Mouse (Mus musculus): ENCODE measurements around the gene Hdac8. TPM values are rescaled to one million over a fixed set of nuclear protein-coding genes. Genes with fewer than 3 reads are reported as not detected.

Gene Hdac8
- polyA plus RNA-seq, 2 experiments, result 0.43 to 2.3 TPM

DNA sequence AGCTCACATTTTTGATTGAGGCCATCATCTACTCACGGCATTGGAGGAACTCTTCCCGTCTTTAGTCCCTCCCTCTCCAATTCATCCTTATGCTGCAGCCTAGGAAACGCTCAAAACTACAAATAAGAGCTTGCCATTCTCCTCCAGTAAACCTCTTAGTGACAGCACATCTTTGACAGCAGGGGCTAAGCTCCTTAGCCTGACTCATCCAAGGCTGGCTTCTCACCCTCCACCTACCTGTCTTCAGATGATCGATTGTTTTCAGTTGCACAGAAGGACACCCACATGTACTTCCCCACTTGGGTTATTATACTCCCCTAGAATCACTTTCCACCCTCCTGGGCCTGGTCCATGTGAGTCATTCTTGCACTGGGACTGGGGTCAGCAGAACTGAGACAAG, 163.5 kb downstream of the Hdac8 start:
- no peak for TF ChIP-seq CTCF (IDR thresholded peaks at IDR 0.05; ENCODE audit: low read depth)
- TF ChIP-seq EP300 (IDR thresholded peaks at IDR 0.05; ENCODE audit: low read depth), result no peak
- ATAC-seq (ENCODE audit: insufficient read depth) (no peak), DNase-seq (ENCODE audit: low read depth in 3 of 3, low spot score in 3 of 3) (no peak)
- no peak overlapping the region for H3K9ac ChIP-seq (replicated peaks)
- H3K9me3 ChIP-seq (ENCODE audit: control insufficient read depth, low read length), result no peaks in the 10 kb centered on the region
- H3K4me1 ChIP-seq (replicated peaks; ENCODE audit: control insufficient read depth in 2 of 2, insufficient read depth in 2 of 2, low read length in 1 of 2), result no peaks in the 10 kb centered on the region
- H3K4me2 ChIP-seq (ENCODE audit: low read depth), result no peak overlapping the region
- no peak overlapping the region for H3K27ac ChIP-seq
- no peaks in the 10 kb centered on the region for H3K27me3 ChIP-seq (ENCODE audit: control insufficient read depth, insufficient read depth, low read length)
- no peak overlapping the region for H3K4me3 ChIP-seq (ENCODE audit: insufficient read depth in 1 of 2, low read depth in 2 of 2, low read length in 2 of 2)
- no peaks in the 10 kb centered on the region for H3K36me3 ChIP-seq (replicated peaks; ENCODE audit: control insufficient read depth, insufficient read depth, low read depth)
- 63% methylated on average over 4 of the region's 4 CpGs for WGBS (ENCODE audit: insufficient replicate concordance)

DNA sequence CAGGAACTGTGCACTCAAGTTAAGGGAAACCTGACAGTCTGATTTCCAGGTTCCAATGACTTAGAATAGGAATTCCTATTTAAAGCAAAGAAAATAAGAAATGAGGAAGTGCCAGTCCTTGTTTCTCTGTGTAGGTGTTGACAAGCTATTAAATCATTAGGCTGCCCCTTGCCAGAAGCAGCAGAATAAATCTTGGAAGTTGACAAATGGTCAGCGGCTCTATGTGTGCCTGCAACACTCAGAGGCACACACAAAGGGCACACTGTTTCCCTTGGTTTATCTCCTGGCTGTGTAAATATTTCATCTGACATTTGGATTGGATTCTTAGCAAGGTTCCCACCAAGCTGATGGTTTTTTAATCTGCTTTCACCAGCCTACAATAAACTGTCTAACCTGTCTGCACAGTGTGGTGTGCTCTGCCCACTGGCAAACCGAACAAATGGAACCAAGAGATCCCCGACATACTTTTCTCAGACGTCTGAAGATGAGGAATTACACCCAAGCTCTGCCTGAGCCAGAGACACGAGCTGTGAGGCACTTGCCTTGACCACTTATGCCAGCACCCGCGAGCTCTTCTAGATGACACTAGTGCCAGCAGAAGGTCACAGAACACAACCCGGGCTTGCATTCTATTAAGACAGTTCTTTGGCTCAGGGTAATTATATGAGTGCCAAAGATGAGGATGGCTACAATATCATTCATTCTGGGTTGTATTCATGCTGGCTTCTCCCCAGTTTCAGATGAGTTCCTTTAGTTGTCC, 165.6 kb downstream of the Hdac8 start:
- TF ChIP-seq CTCF (IDR thresholded peaks at IDR 0.05; ENCODE audit: low read depth), result no peak
- no peak for TF ChIP-seq EP300 (IDR thresholded peaks at IDR 0.05; ENCODE audit: low read depth)
- Histone ChIP-seq H3K4me1 (replicated peaks; ENCODE audit: control insufficient read depth in 2 of 2, insufficient read depth in 2 of 2, low read length in 1 of 2) (no peaks in the 10 kb centered on the region), H3K36me3 (replicated peaks; ENCODE audit: control insufficient read depth, insufficient read depth, low read depth) (no peaks in the 10 kb centered on the region), H3K9me3 (ENCODE audit: control insufficient read depth, low read length) (no peaks in the 10 kb centered on the region), H3K9ac (replicated peaks) (no peak overlapping the region), H3K4me2 (ENCODE audit: low read depth) (no peak overlapping the region), H3K4me3 (ENCODE audit: insufficient read depth in 1 of 2, low read depth in 2 of 2, low read length in 2 of 2) (no peak overlapping the region), H3K27ac (no peak overlapping the region), H3K27me3 (ENCODE audit: control insufficient read depth, insufficient read depth, low read length) (no peaks in the 10 kb centered on the region)
- WGBS (ENCODE audit: insufficient replicate concordance), result 50% methylated on average over 8 of the region's 8 CpGs
- ATAC-seq (ENCODE audit: insufficient read depth) (no peak), DNase-seq (ENCODE audit: low read depth in 3 of 3, low spot score in 3 of 3) (no peak)

DNA sequence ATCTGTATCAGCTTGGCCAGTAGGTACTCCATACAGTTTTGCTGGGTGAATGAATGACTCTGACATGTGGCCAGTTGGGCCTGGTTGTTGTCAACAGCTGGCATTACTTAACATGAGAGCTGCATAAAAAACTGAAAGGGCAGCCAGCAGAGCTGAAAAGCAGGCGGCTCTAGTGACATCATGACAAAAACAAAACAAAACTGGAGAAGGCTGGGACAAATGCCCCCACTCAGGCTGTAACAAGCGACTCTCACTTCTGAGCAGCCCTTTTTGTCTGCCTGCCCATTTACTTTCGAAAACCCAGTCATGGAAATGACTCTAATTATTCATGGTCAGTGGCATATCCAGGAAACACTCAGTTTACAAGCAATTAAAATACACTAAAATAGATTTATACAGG, 185.5 kb downstream of the Hdac8 start:
- Histone ChIP-seq H3K36me3 (replicated peaks; ENCODE audit: control insufficient read depth, insufficient read depth, low read depth) (no peaks in the 10 kb centered on the region), H3K9me3 (ENCODE audit: control insufficient read depth, low read length) (no peaks in the 10 kb centered on the region), H3K9ac (replicated peaks) (no peak overlapping the region), H3K27ac (no peak overlapping the region), H3K4me2 (ENCODE audit: low read depth) (no peak overlapping the region), H3K27me3 (ENCODE audit: control insufficient read depth, insufficient read depth, low read length) (no peaks in the 10 kb centered on the region; the same call in 1 of the 2 replicates), H3K4me3 (ENCODE audit: insufficient read depth in 1 of 2, low read depth in 2 of 2, low read length in 2 of 2) (no peak overlapping the region), H3K4me1 (replicated peaks; ENCODE audit: control insufficient read depth in 2 of 2, insufficient read depth in 2 of 2, low read length in 1 of 2) (peaks cover 3 to 28% of the 10 kb centered on the region in 2 experiments)
- no peak for DNase-seq (ENCODE audit: low read depth in 3 of 3, low spot score in 3 of 3)
- no peak for TF ChIP-seq CTCF (IDR thresholded peaks at IDR 0.05; ENCODE audit: low read depth)
- no peak for ATAC-seq (ENCODE audit: insufficient read depth)
- WGBS (ENCODE audit: insufficient replicate concordance), result 53% methylated on average over 3 of the region's 3 CpGs

- H3K4me1 ChIP-seq (replicated peaks; ENCODE audit: control insufficient read depth in 2 of 2, insufficient read depth in 2 of 2, low read length in 1 of 2), result peaks cover 3 to 27% of the 10 kb centered on the region in 2 experiments
- no peaks in the 10 kb centered on the region for H3K9me3 ChIP-seq (ENCODE audit: control insufficient read depth, low read length)
- TF ChIP-seq CTCF (IDR thresholded peaks at IDR 0.05; ENCODE audit: low read depth) (no peak), EP300 (IDR thresholded peaks at IDR 0.05; ENCODE audit: low read depth) (no peak)
- H3K9ac ChIP-seq (replicated peaks), result no peak overlapping the region
- H3K4me3 ChIP-seq (ENCODE audit: insufficient read depth in 1 of 2, low read depth in 2 of 2, low read length in 2 of 2), result no peak overlapping the region
- no peaks in the 10 kb centered on the region for H3K36me3 ChIP-seq (replicated peaks; ENCODE audit: control insufficient read depth, insufficient read depth, low read depth)
- no peak overlapping the region for H3K27ac ChIP-seq
- ATAC-seq (ENCODE audit: insufficient read depth) (peak; percentile 84), DNase-seq (ENCODE audit: low read depth in 3 of 3, low spot score in 3 of 3) (no peak)
- 0 out of 2 replicates have a peak overlapping the region, but pooled peaks have one; percentile 6 for H3K4me2 ChIP-seq (ENCODE audit: low read depth)
- H3K27me3 ChIP-seq (ENCODE audit: control insufficient read depth, insufficient read depth, low read length), result no peaks in the 10 kb centered on the region; the same call in 1 of the 2 replicates
Observed at GRCm38 (mm10) chrX:102319252-102319651, 185.9 kb downstream of the Hdac8 start.

- TF ChIP-seq CTCF (IDR thresholded peaks at IDR 0.05; ENCODE audit: low read depth) (no peak), EP300 (IDR thresholded peaks at IDR 0.05; ENCODE audit: low read depth) (no peak)
- Histone ChIP-seq H3K36me3 (replicated peaks; ENCODE audit: control insufficient read depth, insufficient read depth, low read depth) (no peaks in the 10 kb centered on the region), H3K27ac (no peak overlapping the region), H3K4me3 (ENCODE audit: insufficient read depth in 1 of 2, low read depth in 2 of 2, low read length in 2 of 2) (no peak overlapping the region), H3K9me3 (ENCODE audit: control insufficient read depth, low read length) (no peaks in the 10 kb centered on the region), H3K4me2 (ENCODE audit: low read depth) (no peak overlapping the region), H3K27me3 (ENCODE audit: control insufficient read depth, insufficient read depth, low read length) (no peaks in the 10 kb centered on the region; the same call in 1 of the 2 replicates), H3K4me1 (replicated peaks; ENCODE audit: control insufficient read depth in 2 of 2, insufficient read depth in 2 of 2, low read length in 1 of 2) (peaks cover 0 to 22% of the 10 kb centered on the region in 2 experiments), H3K9ac (replicated peaks) (no peak overlapping the region)
- DNase-seq (ENCODE audit: low read depth in 3 of 3, low spot score in 3 of 3), result no peak
- peak; percentile 66; the same call in 1 of the 2 replicates for ATAC-seq (ENCODE audit: insufficient read depth)
- WGBS (ENCODE audit: insufficient replicate concordance), result 52% methylated on average over 5 of the region's 5 CpGs
Observed at GRCm38 (mm10) chrX:102318782-102319181, 186.4 kb downstream of the Hdac8 start.
